Mouse (Mus musculus): Measurements from ENCODE around the gene Natd1.

GRCm38 (mm10) chr11:60879423-60879822 lies 35.1 kb downstream of the Natd1 start:
- TF ChIP-seq POLR2A (IDR thresholded peaks at IDR 0.05; ENCODE audit: borderline replicate concordance, control insufficient read depth, low read depth, low read length): no peak
- TF ChIP-seq CTCF (IDR thresholded peaks at IDR 0.05; ENCODE audit: control insufficient read depth, insufficient read depth, low read length): peak; percentile 85

Measured in bone marrow, adult 2 months (tissue).